Mouse (Mus musculus) forelimb bud, embryonic 11.5 days (tissue): ENCODE data around the gene Atg5.

Experiments used
- DNase-seq: peaks from one replicate; pipeline ENCODE4 v3.0.0-alpha.2; 2012; ENCODE audit warnings: low read depth, low spot score

Gene Atg5

GRCm38 (mm10) chr10:44385227-44385626 lies 117.1 kb downstream of the Atg5 start:
- no peak for DNase-seq

DNA sequence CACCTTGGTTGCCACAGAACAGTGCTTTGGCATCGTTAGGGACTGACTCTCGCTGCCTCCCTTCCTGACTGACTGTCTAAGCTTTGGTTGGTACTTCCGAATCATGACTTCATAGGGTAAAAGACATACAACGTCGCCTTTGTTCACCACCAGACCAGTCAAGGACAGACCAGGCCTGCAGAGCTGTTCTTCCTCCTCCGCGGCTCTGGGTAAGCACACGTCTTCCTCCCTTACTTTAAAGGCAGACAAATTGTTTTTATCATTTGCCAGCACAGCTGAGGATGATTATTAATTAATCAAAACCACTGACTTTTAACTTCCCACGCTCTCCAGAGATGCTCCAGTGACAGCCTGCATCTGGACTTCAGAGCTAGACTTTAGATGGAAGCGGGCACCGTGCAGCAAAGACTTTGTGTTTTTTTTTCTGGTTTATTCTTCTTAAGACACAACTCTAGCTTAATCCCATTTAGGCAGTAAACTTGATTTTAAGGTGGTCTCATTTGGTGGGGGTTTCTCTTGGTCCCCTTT lies 120.6 kb downstream of the Atg5 start:
- DNase-seq: no peak

- no peak for DNase-seq
Observed at GRCm38 (mm10) chr10:44390286-44390685, 122.1 kb downstream of the Atg5 start.

- DNase-seq: no peak
Observed at GRCm38 (mm10) chr10:44391509-44392290, 123.5 kb downstream of the Atg5 start.

- no peak for DNase-seq
Observed at GRCm38 (mm10) chr10:44392855-44393254, 124.7 kb downstream of the Atg5 start.

DNA sequence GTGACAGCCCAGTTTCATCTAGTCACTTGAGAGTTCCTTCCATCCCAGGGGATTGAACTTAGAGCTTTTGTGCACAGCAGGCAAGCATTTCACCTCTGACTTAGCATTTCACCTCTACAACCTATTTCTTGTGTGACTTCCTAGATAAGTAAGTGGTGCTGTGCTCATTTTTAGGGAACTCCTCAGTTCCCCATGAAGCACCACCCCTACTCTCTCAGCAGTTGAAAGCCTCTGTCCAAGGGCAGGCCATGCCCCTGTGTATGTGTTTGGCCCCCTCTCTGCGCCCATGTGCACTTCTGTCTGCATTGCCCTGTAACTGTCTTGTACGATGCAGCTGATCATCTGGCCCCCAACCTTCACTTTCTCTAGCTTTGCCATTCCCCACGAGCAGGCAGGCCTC lies 132.0 kb downstream of the Atg5 start:
- DNase-seq: no peak

GRCm38 (mm10) chr10:44400602-44401001 lies 132.4 kb downstream of the Atg5 start:
- no peak for DNase-seq

- DNase-seq: no peak
Observed at GRCm38 (mm10) chr10:44401600-44401999, 133.4 kb downstream of the Atg5 start.

DNA sequence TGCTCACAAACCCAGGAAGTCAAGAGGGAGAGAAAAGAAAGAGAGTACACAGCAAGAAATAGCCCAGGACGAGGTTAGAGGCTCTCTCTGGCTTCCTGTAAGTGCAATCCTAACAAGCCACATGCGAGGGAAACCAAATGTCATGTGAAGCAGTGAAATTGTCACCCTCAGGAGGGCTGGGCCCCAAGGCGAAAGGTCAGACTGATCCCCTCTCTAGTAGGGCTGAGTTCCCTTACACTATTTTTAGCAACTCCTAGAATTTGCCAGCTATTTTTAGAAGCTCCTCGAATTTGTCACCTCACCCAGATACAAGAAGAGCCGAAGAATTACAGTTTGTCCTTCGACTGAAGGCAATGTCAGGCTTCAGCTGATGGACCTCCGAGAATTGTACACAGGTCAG lies 135.3 kb downstream of the Atg5 start:
- DNase-seq: no peak

- DNase-seq: peak; percentile 77
Observed at GRCm38 (mm10) chr10:44409054-44409453, 140.9 kb downstream of the Atg5 start.

DNA sequence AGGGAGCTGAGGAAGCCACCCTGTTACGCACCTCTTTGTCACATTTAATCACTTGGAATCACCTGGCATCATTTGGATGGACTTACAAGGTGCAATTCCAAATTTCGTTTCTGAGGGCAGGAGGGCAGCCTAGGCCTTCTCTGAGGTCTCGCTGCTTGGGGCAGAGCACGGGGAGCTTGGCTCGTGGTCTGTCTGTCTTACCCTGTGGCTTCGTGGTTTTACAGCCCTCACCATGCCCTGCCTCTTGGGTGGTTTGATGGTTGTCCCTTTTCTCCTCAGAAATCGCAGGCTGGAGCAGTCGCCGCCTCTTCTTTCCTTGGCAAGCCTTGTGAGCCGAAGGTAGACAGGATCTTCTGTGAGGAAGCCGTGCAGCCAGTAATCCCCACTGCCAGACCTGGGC lies 141.8 kb downstream of the Atg5 start:
- no peak for DNase-seq
